ENCODE assay signal across 8 mouse cellular contexts in genomic region chr7:76392941-76393817, GRCm38 (mm10).
A peak's percentile ranks its signal among the peaks of the same experiment; 100 is the strongest.
DNase-seq lines count a peak whose midpoint lies in the region; ATAC-seq and TF ChIP-seq lines count a peak whose summit lies in the region.

No protein-coding gene starts in this region.

- H3K9ac ChIP-seq in forebrain, embryonic 13.5 days = peak overlapping the region; percentile 43; the same call in 1 of the 2 replicates
- H3K9ac ChIP-seq in liver, embryonic 14.5 days (replicated peaks) = no peak overlapping the region
- peak overlapping the region; percentile 56 for H3K9ac ChIP-seq in neural tube, embryonic 13.5 days

- intact Hi-C loops in heart, postnatal 14 days (cut with DNase I) = loop anchor here (1.0 kb wide), 1 partner anchor 548 kb away; no protein-coding TSS in a partner anchor

- H3K9me3 ChIP-seq in E14TG2a.4 (ENCODE audit: low read length) = no peaks in the 10 kb centered on the region
- H3K9me3 ChIP-seq in forebrain, embryonic 13.5 days (replicated peaks) = no peaks in the 10 kb centered on the region
- H3K9me3 ChIP-seq in liver, embryonic 14.5 days (ENCODE audit: control insufficient read depth, low read length) = no peaks in the 10 kb centered on the region
- H3K9me3 ChIP-seq in neural tube, embryonic 13.5 days = no peaks in the 10 kb centered on the region

- no peak for TF ChIP-seq EP300 in liver, embryonic 14.5 days (IDR thresholded peaks at IDR 0.05; ENCODE audit: low read depth)

- no peaks in the 10 kb centered on the region for H3K4me1 ChIP-seq in E14TG2a.4 (replicated peaks; ENCODE audit: low read depth, low read length)
- peaks cover 17% of the 10 kb centered on the region for H3K4me1 ChIP-seq in forebrain, embryonic 13.5 days
- H3K4me1 ChIP-seq in liver, embryonic 14.5 days (replicated peaks; ENCODE audit: control insufficient read depth in 2 of 2, insufficient read depth in 2 of 2, low read length in 1 of 2) = no peaks in the 10 kb centered on the region
- H3K4me1 ChIP-seq in neural tube, embryonic 13.5 days (replicated peaks) = peaks cover 16% of the 10 kb centered on the region

- peak overlapping the region; percentile 65 for H3K27ac ChIP-seq in forebrain, embryonic 13.5 days
- no peak overlapping the region for H3K27ac ChIP-seq in liver, embryonic 14.5 days
- H3K27ac ChIP-seq in neural tube, embryonic 13.5 days (replicated peaks) = peak overlapping the region; percentile 61

- no peak overlapping the region for H3K4me3 ChIP-seq in E14TG2a.4 (replicated peaks; ENCODE audit: low read length)
- peak overlapping the region; percentile 36 for H3K4me3 ChIP-seq in forebrain, embryonic 13.5 days
- H3K4me3 ChIP-seq in liver, embryonic 14.5 days (ENCODE audit: insufficient read depth in 1 of 2, low read depth in 2 of 2, low read length in 2 of 2) = no peak overlapping the region
- H3K4me3 ChIP-seq in neural tube, embryonic 13.5 days = peak overlapping the region; percentile 29

- H3K36me3 ChIP-seq in E14TG2a.4 (ENCODE audit: insufficient read depth, low read length) = no peaks in the 10 kb centered on the region
- H3K36me3 ChIP-seq in forebrain, embryonic 13.5 days (ENCODE audit: poor library complexity, severe bottlenecking) = no peaks in the 10 kb centered on the region
- no peaks in the 10 kb centered on the region for H3K36me3 ChIP-seq in liver, embryonic 14.5 days (replicated peaks; ENCODE audit: control insufficient read depth, insufficient read depth, low read depth)
- H3K36me3 ChIP-seq in neural tube, embryonic 13.5 days = no peaks in the 10 kb centered on the region

- peak; percentile 8 for DNase-seq in c-Kit-positive CD71-positive TER-119-negative erythroid progenitor cells, embryonic 14.5 days (ENCODE audit: low read depth)
- DNase-seq in heart, postnatal 14 days = peak; percentile 47 to 74
- DNase-seq in kidney, postnatal 4 days = peak; percentile 73 to 76
- peak in 1 of 3 experiments; percentile 6 for DNase-seq in liver, embryonic 14.5 days (ENCODE audit: low read depth in 3 of 3, low spot score in 3 of 3)
- peak; percentile 5 to 30 for DNase-seq in thymus, postnatal 10 days (ENCODE audit: low spot score in 2 of 2)

- TF ChIP-seq CTCF in E14TG2a.4 (conservative IDR thresholded peaks at IDR 0.05; ENCODE audit: low read length) = peak; percentile 65
- TF ChIP-seq CTCF in liver, embryonic 14.5 days (IDR thresholded peaks at IDR 0.05; ENCODE audit: low read depth) = peak; percentile 63

- peak overlapping the region; percentile 54 for H3K4me2 ChIP-seq in forebrain, embryonic 13.5 days
- H3K4me2 ChIP-seq in liver, embryonic 14.5 days (ENCODE audit: low read depth) = 0 out of 2 replicates have a peak overlapping the region, but pooled peaks have one; percentile 4
- H3K4me2 ChIP-seq in neural tube, embryonic 13.5 days = peak overlapping the region; percentile 55

- H3K27me3 ChIP-seq in E14TG2a.4 (ENCODE audit: insufficient read depth, low read length) = no peaks in the 10 kb centered on the region
- no peaks in the 10 kb centered on the region for H3K27me3 ChIP-seq in forebrain, embryonic 13.5 days
- no peaks in the 10 kb centered on the region for H3K27me3 ChIP-seq in liver, embryonic 14.5 days (ENCODE audit: control insufficient read depth, insufficient read depth, low read length)
- H3K27me3 ChIP-seq in neural tube, embryonic 13.5 days = 0 out of 2 replicates have a peak, but pooled peaks cover 3% of the 10 kb centered on the region

- peak; percentile 93 for ATAC-seq in forebrain, embryonic 13.5 days
- ATAC-seq in liver, embryonic 14.5 days (ENCODE audit: insufficient read depth) = no peak
- peak; percentile 93 for ATAC-seq in neural tube, embryonic 13.5 days (ENCODE audit: low read depth)

- WGBS in forebrain, embryonic 13.5 days = 2% methylated on average over 15 of the region's 15 CpGs
- 23% methylated on average over 15 of the region's 15 CpGs for WGBS in liver, embryonic 14.5 days (ENCODE audit: insufficient replicate concordance)
- 5% methylated on average over 15 of the region's 15 CpGs for WGBS in neural tube, embryonic 13.5 days

Comparison
In these comparisons a context has a peak if more than half of its experiments do, and no peak if none do; other contexts are left out.
1. H3K4me3 ChIP-seq: peak in forebrain, embryonic 13.5 days (single experiment) and neural tube, embryonic 13.5 days (single experiment); none in E14TG2a.4 (single experiment) and liver, embryonic 14.5 days (0 of 2).
2. H3K4me2 ChIP-seq: peak in every context shown above with its lines; median percentile 55 in neural tube, embryonic 13.5 days; 54 in forebrain, embryonic 13.5 days; 4 in liver, embryonic 14.5 days.